ENCODE assay signal across 9 mouse cellular contexts in the genomic region with DNA sequence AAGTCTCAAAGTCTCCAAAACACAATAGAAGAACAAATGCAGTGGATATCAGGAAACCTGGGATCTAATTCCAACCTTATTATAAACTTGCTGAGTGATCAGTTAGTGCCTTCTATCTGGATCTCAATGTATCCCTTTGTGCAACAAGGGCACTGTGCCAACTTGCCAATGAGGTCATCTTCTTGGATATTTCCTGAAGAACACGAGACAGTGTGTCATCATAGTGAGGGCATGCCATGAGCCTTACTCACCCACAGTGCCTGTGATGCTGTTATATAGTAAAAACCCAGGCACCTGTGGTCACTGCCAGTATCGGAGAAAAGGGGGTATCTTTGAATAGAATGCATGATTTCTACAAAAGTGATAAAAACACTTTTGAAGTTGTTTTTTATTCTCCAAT.
DNase-seq lines count a peak whose midpoint lies in the region; ATAC-seq and TF ChIP-seq lines count a peak whose summit lies in the region.
"Had no signal": no experiment of that assay in that cellular context is flagged by ENCODE, and none has a peak within 500 bp of the region (broad histone marks: within the 10 kb centered on the region; RNA-seq: fewer than 3 reads in every experiment).

No protein-coding gene starts in this region.

- no peaks in the 10 kb centered on the region for H3K4me1 ChIP-seq in midbrain, postnatal 0 days (ENCODE audit: insufficient read depth, low read length)
- H3K4me1 ChIP-seq in midbrain, embryonic 10.5 days: peaks cover 6% of the 10 kb centered on the region
- H3K4me1 ChIP-seq in neural tube, embryonic 15.5 days: peaks cover 6% of the 10 kb centered on the region

- no peak for TF ChIP-seq CTCF in midbrain, postnatal 0 days (IDR thresholded peaks at IDR 0.05)

- H3K4me2 ChIP-seq in midbrain, postnatal 0 days (ENCODE audit: low read depth, low read length, poor library complexity, severe bottlenecking): no peak overlapping the region
- no peak overlapping the region for H3K4me2 ChIP-seq in neural tube, embryonic 15.5 days

- intact Hi-C loops in left cerebral cortex, postnatal 25 days (cut with DNase I): no loop called here

- no peak for ATAC-seq in midbrain, postnatal 0 days (ENCODE audit: low FRiP score)
- no peak for ATAC-seq in neural tube, embryonic 15.5 days (ENCODE audit: low FRiP score)

- no peak overlapping the region for H3K9ac ChIP-seq in midbrain, postnatal 0 days (replicated peaks; ENCODE audit: low read length, poor library complexity, severe bottlenecking)
- H3K9ac ChIP-seq in neural tube, embryonic 15.5 days (replicated peaks): no peak overlapping the region

- no peaks in the 10 kb centered on the region for H3K27me3 ChIP-seq in midbrain, postnatal 0 days (ENCODE audit: insufficient read depth, low read length)
- no peaks in the 10 kb centered on the region for H3K27me3 ChIP-seq in midbrain, embryonic 10.5 days (ENCODE audit: low read depth, poor library complexity, severe bottlenecking)
- no peaks in the 10 kb centered on the region for H3K27me3 ChIP-seq in neural tube, embryonic 15.5 days (replicated peaks)

- peak; percentile 10 for DNase-seq in midbrain, postnatal 0 days (ENCODE audit: low spot score)
- no peak for DNase-seq in midbrain, embryonic 10.5 days (ENCODE audit: low spot score)
- peak; percentile 61 for DNase-seq in adrenal gland, postnatal 10 days
- peak; percentile 18 for DNase-seq in gastrocnemius, postnatal 10 days
- peak; percentile 74 for DNase-seq in lung, postnatal 14 days
- DNase-seq in left cerebral cortex, postnatal 25 days (ENCODE audit: low spot score in 2 of 2): no peak
- DNase-seq in embryo, embryonic 11 days: no peak

- H3K36me3 ChIP-seq in midbrain, postnatal 0 days (ENCODE audit: insufficient read depth, low read length): no peaks in the 10 kb centered on the region
- no peaks in the 10 kb centered on the region for H3K36me3 ChIP-seq in midbrain, embryonic 10.5 days
- no peaks in the 10 kb centered on the region for H3K36me3 ChIP-seq in neural tube, embryonic 15.5 days

- WGBS in midbrain, postnatal 0 days: 77% methylated on average over 2 of the region's 2 CpGs
- 69% methylated on average over 2 of the region's 2 CpGs for WGBS in midbrain, embryonic 10.5 days
- 81% methylated on average over 2 of the region's 2 CpGs for WGBS in neural tube, embryonic 15.5 days

- H3K9me3 ChIP-seq in midbrain, postnatal 0 days (ENCODE audit: low read length): no peaks in the 10 kb centered on the region
- no peaks in the 10 kb centered on the region for H3K9me3 ChIP-seq in midbrain, embryonic 10.5 days (replicated peaks)
- no peaks in the 10 kb centered on the region for H3K9me3 ChIP-seq in neural tube, embryonic 15.5 days (replicated peaks)

- H3K4me3 ChIP-seq in midbrain, postnatal 0 days (ENCODE audit: low read depth, low read length): no peak overlapping the region
- H3K4me3 ChIP-seq in midbrain, embryonic 10.5 days: no peak overlapping the region
- H3K4me3 ChIP-seq in neural tube, embryonic 15.5 days (replicated peaks): no peak overlapping the region
- H3K4me3 ChIP-seq: erythroblast, embryonic 14.5 days had no signal

- H3K27ac ChIP-seq in midbrain, postnatal 0 days (ENCODE audit: low read depth, low read length): no peak overlapping the region
- no peak overlapping the region for H3K27ac ChIP-seq in midbrain, embryonic 10.5 days (replicated peaks)
- H3K27ac ChIP-seq in neural tube, embryonic 15.5 days (replicated peaks): no peak overlapping the region

Comparison
In these comparisons a context has a peak if more than half of its experiments do, and no peak if none do; other contexts are left out.
1. DNase-seq: peak in midbrain, postnatal 0 days (single experiment), adrenal gland, postnatal 10 days (single experiment), gastrocnemius, postnatal 10 days (single experiment) and lung, postnatal 14 days (single experiment); none in midbrain, embryonic 10.5 days (single experiment), left cerebral cortex, postnatal 25 days (0 of 2) and embryo, embryonic 11 days (single experiment).